Mouse (Mus musculus): ENCODE results near the gene Maml1. TPM values are rescaled to one million over a fixed set of nuclear protein-coding genes. Genes with fewer than 3 reads are reported as not detected.

The Maml1 gene
- 13.6 and 24.3 TPM in 2 replicates for polyA plus RNA-seq (2012; rRNA removed; ENCODE audit: low replicate concordance)

GRCm38 (mm10) chr11:50292190-50292855 lies at the start of gene Maml1:
Maml1 (minus strand) TSS chr11:50292311.

GRCm38 (mm10) chr11:50325496-50326301 lies 33.6 kb upstream of the Maml1 start, which contains the start of gene Canx:
Canx (minus strand) TSS chr11:50325673.

DNA sequence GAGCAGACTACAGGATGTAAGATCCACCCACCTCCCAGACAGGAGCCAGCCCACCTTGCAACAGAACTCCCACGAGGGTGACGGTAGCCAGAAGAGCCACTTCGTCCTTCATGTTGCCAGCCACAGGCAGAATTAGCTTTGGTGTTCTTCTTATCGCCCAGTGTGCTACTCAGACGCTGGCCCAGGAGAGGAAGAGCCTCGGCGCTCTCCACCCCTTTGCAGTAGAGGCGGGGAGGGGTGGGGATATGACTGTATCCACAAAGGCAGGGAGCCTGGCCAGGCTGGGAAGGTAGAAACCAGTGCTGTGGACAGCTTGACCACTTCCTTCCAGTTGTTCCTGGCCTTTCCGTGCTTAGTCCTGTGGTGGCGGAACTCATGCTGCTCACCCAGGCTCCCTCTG lies 53.8 kb downstream of the Maml1 start, which contains the start of gene Ltc4s:
Gene Ltc4s (minus strand): TSS at position 293 of the 400 bp plus-strand sequence.

DNA sequence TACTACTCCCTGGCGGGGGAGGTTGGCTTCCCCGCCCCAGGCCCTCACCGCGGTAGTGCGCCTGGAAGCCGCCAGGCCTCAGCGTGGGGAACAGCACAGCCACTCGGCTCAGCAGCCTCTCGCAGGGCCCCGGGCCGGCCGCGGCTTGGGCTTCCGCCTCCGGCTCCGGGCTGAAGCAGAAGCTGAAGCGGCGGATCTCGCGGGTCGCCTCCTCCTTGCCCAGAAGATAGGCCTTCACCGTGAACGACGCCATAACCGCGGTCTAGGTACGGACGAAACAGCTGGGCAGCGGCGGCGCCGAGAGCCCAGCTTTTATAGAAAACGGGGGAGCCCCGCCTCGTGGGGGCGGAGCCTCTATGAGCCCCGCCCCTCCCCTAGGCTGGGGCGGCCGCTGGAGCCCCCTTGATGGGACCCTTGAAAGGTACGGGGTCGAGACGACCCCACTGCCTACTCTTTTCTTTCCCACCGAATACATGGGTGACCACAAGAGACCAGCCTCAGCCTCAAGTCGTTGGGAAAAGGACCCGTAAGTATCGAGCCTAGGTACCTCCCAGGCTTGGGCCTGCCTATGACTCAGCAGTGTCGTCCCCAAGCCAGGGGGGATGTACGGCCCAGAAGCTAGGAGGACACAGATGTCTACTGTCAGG lies 81.5 kb downstream of the Maml1 start, which contains the start of the genes Sqstm1 and Mgat4b:
Gene Sqstm1 (minus strand): TSS at position 323 of the 647 bp plus-strand sequence.
Gene Mgat4b (plus strand): TSS at position 386 of the 647 bp plus-strand sequence.

Other genes with a start within 250 kb of the Maml1 start
- gene Tbc1d9b, start 160.9 kb downstream of the Maml1 start, polyA plus RNA-seq (2012; rRNA removed; ENCODE audit: low replicate concordance): 57.3 and 58.4 TPM in 2 replicates
- 5.9 and 6.3 TPM in 2 replicates for gene Mrnip, start 117.9 kb downstream of the Maml1 start, polyA plus RNA-seq (2012; rRNA removed; ENCODE audit: low replicate concordance)
- 228 and 233 TPM in 2 replicates for gene Sqstm1, start 81.5 kb downstream of the Maml1 start, polyA plus RNA-seq (2012; rRNA removed; ENCODE audit: low replicate concordance)
- 77.4 and 146 TPM in 2 replicates for gene Mgat4b, start 81.4 kb downstream of the Maml1 start, polyA plus RNA-seq (2012; rRNA removed; ENCODE audit: low replicate concordance)
- gene Ltc4s, start 53.7 kb downstream of the Maml1 start, polyA plus RNA-seq (2012; rRNA removed; ENCODE audit: low replicate concordance): 181 and 383 TPM in 2 replicates
- 23.4 and 58.7 TPM in 2 replicates for gene Canx, start 33.4 kb upstream of the Maml1 start, polyA plus RNA-seq (2012; rRNA removed; ENCODE audit: low replicate concordance)
- not detected in 2 replicates for gene Cby3, start 62.2 kb upstream of the Maml1 start, polyA plus RNA-seq (2012; rRNA removed; ENCODE audit: low replicate concordance)
- 26.2 and 56.4 TPM in 2 replicates for gene Hnrnph1, start 84.7 kb upstream of the Maml1 start, polyA plus RNA-seq (2012; rRNA removed; ENCODE audit: low replicate concordance)
- gene Rufy1, start 138.8 kb upstream of the Maml1 start, polyA plus RNA-seq (2012; rRNA removed; ENCODE audit: low replicate concordance): 16.3 and 26.0 TPM in 2 replicates

Measured in mammary gland, adult 2 months (tissue).